Mouse (Mus musculus) WW6 (cell line): ENCODE data around the gene Ctag2.

Source experiments
- DNase-seq: peaks from one replicate; pipeline ENCODE4 v3.0.0-alpha.2; 2013; ENCODE audit warnings: low read depth, low spot score

Gene Ctag2

DNA sequence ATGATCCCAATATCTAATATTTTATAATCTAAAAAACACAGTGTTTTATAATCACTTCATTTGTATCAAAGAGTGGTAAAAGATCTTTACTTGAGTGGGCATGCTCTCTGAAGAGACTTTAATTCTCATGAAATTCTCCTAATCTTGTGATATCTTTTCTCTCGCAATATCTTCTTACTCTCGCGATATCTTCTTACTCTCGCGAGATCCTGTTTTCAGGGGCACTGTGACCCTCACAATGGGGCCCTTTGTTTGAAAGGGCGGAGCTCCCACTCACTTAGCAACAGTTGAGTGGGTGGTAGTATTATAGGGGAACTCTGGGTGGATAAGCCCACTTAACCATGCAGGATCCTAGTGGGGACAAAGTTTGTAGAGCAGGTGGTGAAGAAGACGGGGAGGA lies at the start of gene Ctag2:
TSS of gene Ctag2 (plus strand) at position 301 of the 400 bp plus-strand sequence.
- DNase-seq = no peak
